In genomic region chr13:115822527-115822926, GRCm38 (mm10) we compare ENCODE assay signal across 15 mouse cellular contexts.
"Had no signal": no experiment of that assay in that cellular context is flagged by ENCODE, and none has a peak within 500 bp of the region (broad histone marks: within the 10 kb centered on the region; RNA-seq: fewer than 3 reads in every experiment).

No protein-coding gene starts in this region.

- ATAC-seq: liver, postnatal 0 days; midbrain, embryonic 16.5 days had no signal

- DNase-seq: liver, postnatal 0 days; lung, embryonic 14.5 days; lung, postnatal 10 days; lung, postnatal 4 days; midbrain, embryonic 14.5 days; right cerebral cortex, postnatal 14 days; thymus, adult 2 months; thymus, postnatal 25 days; thymus, postnatal 4 days had no signal

- H3K9me3 ChIP-seq: midbrain, embryonic 10.5 days; midbrain, embryonic 12.5 days; neural tube, embryonic 12.5 days; stomach, embryonic 15.5 days had no signal

- H3K36me3 ChIP-seq: midbrain, embryonic 10.5 days; midbrain, embryonic 12.5 days; neural tube, embryonic 12.5 days; stomach, embryonic 15.5 days had no signal

- H3K27ac ChIP-seq: midbrain, embryonic 10.5 days; midbrain, embryonic 12.5 days; neural tube, embryonic 12.5 days; stomach, embryonic 15.5 days; stomach, postnatal 0 days had no signal

- H3K27me3 ChIP-seq: midbrain, embryonic 12.5 days; neural tube, embryonic 12.5 days; stomach, embryonic 15.5 days had no signal

- H3K4me2 ChIP-seq: lung, embryonic 14.5 days; midbrain, embryonic 12.5 days; neural tube, embryonic 12.5 days; stomach, embryonic 15.5 days had no signal

- H3K4me3 ChIP-seq: midbrain, embryonic 10.5 days; midbrain, embryonic 12.5 days; neural tube, embryonic 12.5 days; stomach, embryonic 15.5 days had no signal

- H3K4me1 ChIP-seq: midbrain, embryonic 10.5 days; midbrain, embryonic 12.5 days; neural tube, embryonic 12.5 days; stomach, embryonic 15.5 days had no signal

- H3K9ac ChIP-seq: liver, postnatal 0 days; lung, embryonic 14.5 days; midbrain, embryonic 12.5 days; neural tube, embryonic 12.5 days; stomach, embryonic 15.5 days had no signal
